Mouse (Mus musculus): ENCODE results near the gene Gzmm. TPM values are rescaled to one million over a fixed set of nuclear protein-coding genes. Genes with fewer than 3 reads are reported as not detected.

Gzmm gene
- polyA plus RNA-seq (2017; shearing (Covaris generic)): 0.71 TPM

GRCm38 (mm10) chr10:79688720-79689119 lies at the start of gene Gzmm:
Gene Gzmm, plus strand, starts transcription at chr10:79689020.

DNA sequence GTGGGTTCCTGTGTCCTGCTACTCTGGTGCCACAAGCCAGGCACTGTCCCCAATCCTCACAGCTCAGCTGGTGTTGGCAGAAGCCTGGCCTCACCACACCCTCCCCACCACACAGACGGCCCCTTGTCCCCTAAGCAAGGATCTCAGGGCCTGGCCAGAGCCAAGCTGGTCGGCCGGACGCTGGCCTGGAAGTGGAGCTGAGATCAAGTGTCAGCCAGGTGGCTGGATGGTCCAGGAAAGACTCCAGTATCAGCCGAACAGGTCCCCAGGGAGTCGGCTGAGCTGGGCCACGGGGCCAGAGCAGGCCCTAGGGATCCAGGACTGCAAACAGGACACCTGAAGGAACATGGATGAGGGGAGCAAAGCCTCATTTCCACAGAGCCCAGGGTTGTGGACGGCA lies 43.1 kb upstream of the Gzmm start, which contains the start of gene Odf3l2:
Gene Odf3l2, minus strand, starts transcription at position 28 of the 400 bp plus-strand sequence.

DNA sequence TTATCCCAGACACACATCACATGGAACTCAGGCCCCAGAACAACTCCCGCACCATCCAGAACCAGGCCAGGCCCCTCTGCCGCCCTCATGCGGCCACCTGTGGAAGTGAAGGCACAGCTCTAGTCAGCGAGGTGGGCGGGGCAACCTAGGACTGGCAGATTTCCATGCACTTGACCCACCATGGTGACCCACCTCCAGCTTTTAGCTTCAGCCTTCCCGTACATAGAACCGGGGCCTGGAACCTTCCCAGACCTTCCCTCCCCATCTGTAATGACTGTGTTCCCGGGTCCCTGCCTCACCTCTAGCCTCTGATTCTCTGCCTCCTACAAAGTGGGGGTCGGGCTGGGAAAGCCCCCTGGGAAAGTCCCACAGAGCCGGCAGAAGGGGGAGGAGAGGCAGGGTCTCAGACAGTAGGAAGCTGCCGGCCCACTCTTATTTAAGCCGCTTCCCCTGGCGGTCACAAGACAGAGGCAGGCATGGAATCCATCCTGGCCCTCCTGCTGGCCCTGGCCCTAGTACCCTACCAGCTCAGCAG lies 24.6 kb upstream of the Gzmm start, which contains the start of gene Madcam1:
Gene Madcam1, plus strand, starts transcription at position 429 of the 535 bp plus-strand sequence.

DNA sequence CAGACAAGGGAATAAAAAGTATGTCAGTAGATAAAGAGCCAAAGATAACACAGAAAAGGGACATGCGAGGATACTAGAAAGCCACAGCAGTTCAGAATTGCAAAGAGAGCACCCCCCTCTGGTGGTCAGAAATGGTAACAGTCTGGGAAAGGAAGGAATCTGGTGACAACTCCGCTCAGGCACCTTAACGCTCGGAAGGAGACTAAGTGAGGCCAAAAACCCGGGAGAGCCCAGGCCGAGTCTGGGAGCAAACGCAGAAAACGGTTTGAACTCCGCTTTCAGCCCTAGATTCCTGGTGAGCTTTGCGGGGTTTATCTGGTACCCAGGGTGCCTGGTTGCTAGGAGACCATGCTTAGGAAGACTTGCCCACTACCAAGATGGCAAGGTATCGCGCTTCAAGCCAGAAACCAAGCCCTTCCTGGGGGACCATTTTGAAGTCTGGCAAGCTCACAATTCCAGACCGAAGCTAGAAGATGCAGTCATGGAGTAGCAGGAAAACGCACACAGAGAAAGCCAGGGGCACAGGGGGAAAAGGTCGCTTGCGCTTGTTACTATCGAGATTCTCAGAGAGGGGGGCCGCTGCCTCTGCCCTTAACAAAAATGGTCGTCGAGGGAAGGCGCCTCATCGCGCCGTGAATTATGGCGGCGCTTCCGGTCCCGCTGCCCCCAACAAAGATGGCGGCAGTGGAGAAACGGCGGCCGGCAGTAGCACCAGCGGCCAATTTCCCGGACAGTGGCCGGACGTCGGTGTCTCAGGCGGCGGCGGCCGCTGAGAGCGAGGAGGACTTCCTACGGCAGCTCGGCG lies 19.8 kb upstream of the Gzmm start, which contains the start of gene Tpgs1:
Gene Tpgs1, plus strand, starts transcription at position 599 of the 805 bp plus-strand sequence.

DNA sequence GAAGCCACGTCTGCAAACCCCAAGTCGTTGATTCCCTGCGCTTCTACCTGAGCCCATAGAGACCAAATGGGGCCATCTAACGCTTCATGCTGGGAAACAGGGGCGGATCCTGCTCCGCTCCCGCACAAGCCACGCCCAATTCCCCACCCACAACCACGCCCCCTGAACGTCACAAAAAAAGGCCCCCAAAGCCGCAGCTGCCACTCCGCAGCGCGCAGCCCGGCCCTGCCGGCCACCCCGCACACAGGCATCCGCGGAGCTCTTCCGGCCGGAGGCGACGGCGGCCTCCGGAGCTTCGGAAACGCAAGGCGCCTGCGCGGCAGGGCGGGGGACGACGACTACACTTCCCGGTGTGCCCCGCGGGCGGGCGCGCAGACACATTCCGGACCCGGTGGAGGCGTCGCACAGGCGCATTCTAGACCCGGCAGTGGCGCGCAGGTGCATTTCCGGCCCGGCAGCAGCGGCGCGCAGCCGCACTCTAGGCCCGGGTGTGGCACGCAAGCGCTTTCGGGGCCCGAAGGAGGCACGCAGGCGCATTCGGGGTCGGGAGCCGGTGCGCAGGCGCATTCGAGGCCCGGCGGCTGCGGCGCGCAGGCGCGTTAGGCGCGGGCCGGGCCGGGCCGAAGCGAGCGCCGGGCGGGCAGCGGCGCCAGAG lies 7.1 kb upstream of the Gzmm start, which contains the start of gene Cdc34:
Gene Cdc34, plus strand, starts transcription at position 605 of the 655 bp plus-strand sequence.

GRCm38 (mm10) chr10:79704065-79704969 lies 15.5 kb downstream of the Gzmm start, which contains the start of gene Bsg:
Gene Bsg, plus strand, starts transcription at chr10:79704491.

DNA sequence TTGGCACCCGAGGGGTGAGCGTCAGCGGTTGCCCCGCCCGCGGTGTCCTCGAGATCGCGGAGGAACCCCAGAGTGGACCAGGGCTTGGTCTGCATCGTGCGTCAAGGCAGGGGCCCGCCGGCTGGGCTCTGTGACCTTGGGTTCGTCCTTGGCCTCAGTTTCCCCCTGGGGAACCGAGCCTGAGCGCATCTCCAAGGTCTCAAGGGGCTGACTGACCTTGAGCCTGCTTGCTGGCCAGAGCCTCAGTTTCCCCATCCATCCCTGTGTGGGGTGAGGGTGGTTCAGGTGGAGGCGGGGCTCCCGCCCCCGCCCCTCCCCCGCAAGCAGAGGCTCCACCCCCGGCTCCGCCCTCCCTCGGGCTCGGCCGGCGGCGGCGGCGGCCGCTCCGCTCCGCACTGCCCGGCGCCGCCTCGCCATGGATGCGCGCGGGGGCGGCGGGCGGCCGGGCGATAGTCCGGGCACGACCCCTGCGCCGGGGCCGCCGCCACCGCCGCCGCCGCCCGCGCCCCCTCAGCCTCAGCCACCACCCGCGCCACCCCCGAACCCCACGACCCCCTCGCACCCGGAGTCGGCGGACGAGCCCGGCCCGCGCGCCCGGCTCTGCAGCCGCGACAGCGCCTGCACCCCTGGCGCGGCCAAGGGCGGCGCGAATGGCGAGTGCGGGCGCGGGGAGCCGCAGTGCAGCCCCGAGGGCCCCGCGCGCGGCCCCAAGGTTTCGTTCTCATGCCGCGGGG lies 27.6 kb downstream of the Gzmm start, which contains the start of gene Hcn2:
Gene Hcn2, plus strand, starts transcription at position 381 of the 734 bp plus-strand sequence.

Other genes with a start within 250 kb of the Gzmm start
- gene Vmn2r83, start 220.3 kb upstream of the Gzmm start, polyA plus RNA-seq (2017; shearing (Covaris generic)): not detected
- gene Plpp2, start 155.2 kb upstream of the Gzmm start, polyA plus RNA-seq (2017; shearing (Covaris generic)): 6.1 TPM
- gene Mier2, start 133.8 kb upstream of the Gzmm start, polyA plus RNA-seq (2017; shearing (Covaris generic)): 39.1 TPM
- gene Theg, start 101.7 kb upstream of the Gzmm start, polyA plus RNA-seq (2017; shearing (Covaris generic)): not detected
- not detected for gene C2cd4c, start 75.0 kb upstream of the Gzmm start, polyA plus RNA-seq (2017; shearing (Covaris generic))
- not detected for gene Shc2, start 51.1 kb upstream of the Gzmm start, polyA plus RNA-seq (2017; shearing (Covaris generic))
- gene Odf3l2, start 43.3 kb upstream of the Gzmm start, polyA plus RNA-seq (2017; shearing (Covaris generic)): not detected
- not detected for gene Madcam1, start 24.5 kb upstream of the Gzmm start, polyA plus RNA-seq (2017; shearing (Covaris generic))
- 46.7 TPM for gene Tpgs1, start 19.7 kb upstream of the Gzmm start, polyA plus RNA-seq (2017; shearing (Covaris generic))
- 14.7 TPM for gene Cdc34, start 6.8 kb upstream of the Gzmm start, polyA plus RNA-seq (2017; shearing (Covaris generic))
- gene Bsg, start 15.5 kb downstream of the Gzmm start, polyA plus RNA-seq (2017; shearing (Covaris generic)): 281 TPM
- not detected for gene Hcn2, start 27.6 kb downstream of the Gzmm start, polyA plus RNA-seq (2017; shearing (Covaris generic))
- gene Polrmt, start 57.6 kb downstream of the Gzmm start, polyA plus RNA-seq (2017; shearing (Covaris generic)): 46.0 TPM
- not detected for gene Fgf22, start 66.1 kb downstream of the Gzmm start, polyA plus RNA-seq (2017; shearing (Covaris generic))
- gene Rnf126, start 77.9 kb downstream of the Gzmm start, polyA plus RNA-seq (2017; shearing (Covaris generic)): 5.1 TPM
- 0.68 TPM for gene Fstl3, start 88.3 kb downstream of the Gzmm start, polyA plus RNA-seq (2017; shearing (Covaris generic))
- not detected for gene Prss57, start 101.9 kb downstream of the Gzmm start, polyA plus RNA-seq (2017; shearing (Covaris generic))
- 0.38 TPM for gene Palm, start 104.6 kb downstream of the Gzmm start, polyA plus RNA-seq (2017; shearing (Covaris generic))
- not detected for gene Misp, start 132.0 kb downstream of the Gzmm start, polyA plus RNA-seq (2017; shearing (Covaris generic))
- gene Ptbp1, start 165.4 kb downstream of the Gzmm start, polyA plus RNA-seq (2017; shearing (Covaris generic)): 322 TPM
- not detected for gene Prtn3, start 185.5 kb downstream of the Gzmm start, polyA plus RNA-seq (2017; shearing (Covaris generic))
- 3.9 TPM for gene Plppr3, start 185.6 kb downstream of the Gzmm start, polyA plus RNA-seq (2017; shearing (Covaris generic))
- gene Elane, start 197.2 kb downstream of the Gzmm start, polyA plus RNA-seq (2017; shearing (Covaris generic)): not detected
- not detected for gene Cfd, start 201.8 kb downstream of the Gzmm start, polyA plus RNA-seq (2017; shearing (Covaris generic))
- 20.7 TPM for gene Med16, start 219.9 kb downstream of the Gzmm start, polyA plus RNA-seq (2017; shearing (Covaris generic))
- 15.2 TPM for gene Gm26602, start 221.8 kb downstream of the Gzmm start, polyA plus RNA-seq (2017; shearing (Covaris generic))
- gene Kiss1r, start 228.0 kb downstream of the Gzmm start, polyA plus RNA-seq (2017; shearing (Covaris generic)): 0.28 TPM
- 208 TPM for gene R3hdm4, start 232.2 kb downstream of the Gzmm start, polyA plus RNA-seq (2017; shearing (Covaris generic))
- gene Arid3a, start 238.0 kb downstream of the Gzmm start, polyA plus RNA-seq (2017; shearing (Covaris generic)): 12.7 TPM